Mouse (Mus musculus) CD4-positive naive resting alpha-beta T cell, adult 76 days (primary cell): Measurements from ENCODE around the gene Hnmt. TPM values are rescaled to one million over a fixed set of nuclear protein-coding genes. Genes with fewer than 3 reads are reported as not detected.

Experiments used
- total RNA-seq: library from RNA; stranded (reverse); gene quantifications from one replicate; pipeline ENCODE4 v1.2.4, GENCODE M21; 2023

Gene Hnmt
- total RNA-seq, result not detected

GRCm38 (mm10) chr2:24049344-24049990 is at the start of gene Hnmt:
Gene Hnmt, minus strand, starts transcription at chr2:24049394.

GRCm38 (mm10) chr2:24096495-24096894 is 47.3 kb upstream of the Hnmt start, which contains the start of gene Tbpl2:
Gene Tbpl2, minus strand, starts transcription at chr2:24096595.

Other genes with a start within 250 kb of the Hnmt start
- gene Tbpl2, start 47.2 kb upstream of the Hnmt start, total RNA-seq, result not detected
- gene Il1f8, start 103.8 kb upstream of the Hnmt start, total RNA-seq, result not detected
- 0.47 TPM for gene Il1f9, start 137.1 kb upstream of the Hnmt start, total RNA-seq
- gene Il1f6, start 166.0 kb upstream of the Hnmt start, total RNA-seq, result not detected
- gene Il1f5, start 227.6 kb upstream of the Hnmt start, total RNA-seq, result not detected
- not detected for gene Il1f10, start 241.8 kb upstream of the Hnmt start, total RNA-seq